Mouse (Mus musculus) lung, adult 2 months (tissue): ENCODE measurements around the gene Spaar.
A peak's percentile ranks its signal among the peaks of the same experiment; 100 is the strongest.

Source experiments
- CTCF ChIP-seq: fragments of 200-500 bp; IDR thresholded peaks from 2 replicates; pipeline ENCODE4 v1.5.1; 2011; ENCODE audit warnings: mild to moderate bottlenecking, low read length, control low read depth; ENCODE audit not compliant: insufficient read depth
- POLR2A ChIP-seq: fragments of 200-500 bp; IDR thresholded peaks from 2 replicates; pipeline ENCODE4 v1.6.1; 2011; ENCODE audit warnings: low read depth, mild to moderate bottlenecking, control low read depth, low read length, borderline replicate concordance; ENCODE audit errors: extremely low read depth

GRCm38 (mm10) chr4:43726228-43726993, 3.4 kb upstream of the Spaar start:
- TF ChIP-seq CTCF (no peak), POLR2A (peak; percentile 14; the same call in 1 of the 2 replicates)
